Mouse (Mus musculus) C2C12 (cell line): Measurements from ENCODE around the gene Bad.

ENCODE experiments used
- CEBPB ChIP-seq: IDR thresholded peaks from one replicate; pipeline ENCODE4 v1.6.1; 2011; ENCODE audit warnings: low read depth, mild to moderate bottlenecking, control low read depth, moderate library complexity
- CTCF ChIP-seq: IDR thresholded peaks from one replicate; pipeline ENCODE4 v1.5.1; 2011; ENCODE audit not compliant: control insufficient read depth, insufficient read depth, insufficient read length
- MAX ChIP-seq: IDR thresholded peaks from one replicate; pipeline ENCODE4 v1.6.1; 2011; ENCODE audit warnings: mild to moderate bottlenecking, control low read depth
- MYOD1 ChIP-seq: IDR thresholded peaks from one replicate; pipeline ENCODE4 v1.6.1; 2011; ENCODE audit warnings: low read depth; ENCODE audit not compliant: control insufficient read depth, insufficient read length
- MYOG ChIP-seq: IDR thresholded peaks from one replicate; pipeline ENCODE4 v1.6.1; 2011; ENCODE audit not compliant: control insufficient read depth, insufficient read length; ENCODE audit errors: extremely low read depth

DNA sequence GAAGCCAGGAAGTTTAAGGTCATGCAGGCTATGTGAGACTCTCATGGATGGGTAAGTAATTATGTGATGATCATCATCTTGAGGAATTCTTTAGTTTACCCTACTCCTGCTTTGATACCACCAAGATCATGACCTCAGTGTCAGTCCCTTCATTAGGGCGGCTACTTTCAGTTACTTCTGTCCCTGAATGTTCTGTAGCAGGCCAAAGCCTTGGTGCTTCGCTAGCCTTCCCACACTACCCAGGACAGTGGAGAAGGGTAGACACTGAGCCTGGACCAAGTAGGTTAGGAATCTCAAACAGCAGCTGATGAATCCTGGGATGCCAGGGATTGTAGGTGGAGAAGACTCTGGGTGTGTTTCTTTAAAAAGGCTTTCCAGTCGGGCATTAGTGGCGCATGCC lies 39.8 kb downstream of the Bad start:
- TF ChIP-seq MYOD1 = no peak
- TF ChIP-seq MAX = no peak
- TF ChIP-seq CTCF = no peak
- TF ChIP-seq MYOG = no peak
- no peak for TF ChIP-seq CEBPB
